Mouse (Mus musculus) hindbrain, embryonic 10.5 days (tissue): ENCODE data around the gene Plekhm3. TPM values are rescaled to one million over a fixed set of nuclear protein-coding genes. Genes with fewer than 3 reads are reported as not detected.

Source experiments
- DNase-seq: peaks from one replicate; pipeline ENCODE4 v3.0.0-alpha.2; 2017; ENCODE audit warnings: low spot score
- H3K27ac ChIP-seq: fragments of 300-500 bp; sonication (generic); 2 replicates; pipeline ENCODE4 v1.5.1; 2016; ENCODE audit warnings: mild to moderate bottlenecking, moderate library complexity
- H3K27me3 ChIP-seq: fragments of 300-500 bp; sonication (generic); 2 replicates; pipeline ENCODE4 v1.6.1; 2016; ENCODE audit warnings: mild to moderate bottlenecking; ENCODE audit not compliant: poor library complexity, insufficient read depth, severe bottlenecking
- H3K36me3 ChIP-seq: fragments of 300-500 bp; sonication (generic); 2 replicates; pipeline ENCODE4 v1.6.1; 2016; ENCODE audit warnings: mild to moderate bottlenecking, moderate library complexity
- H3K4me1 ChIP-seq: fragments of 300-500 bp; sonication (generic); replicated peaks from 2 replicates; pipeline ENCODE4 v1.6.1; 2016; ENCODE audit warnings: mild to moderate bottlenecking
- H3K4me3 ChIP-seq: fragments of 300-500 bp; sonication (generic); 2 replicates; pipeline ENCODE4 v1.5.1; 2016; ENCODE audit warnings: mild to moderate bottlenecking, moderate library complexity
- H3K9me3 ChIP-seq: fragments of 300-500 bp; sonication (generic); 2 replicates; pipeline ENCODE4 v1.6.1; 2016; ENCODE audit warnings: mild to moderate bottlenecking, moderate library complexity
- WGBS: fragments of 180-500 bp; shearing (Covaris S2); methylation state at CpG from one replicate; pipeline ENCODE4 v1.1.7; 2016; 5-methylcytosine and 5-hydroxymethylcytosine counted together
- polyA plus RNA-seq: library from polyadenylated mRNA; unstranded; fragments of >200 nt; fragmentation: Nextera tagmentation; extraction: Ambion mirVana; gene quantifications from 2 replicates; pipeline ENCODE4 v1.2.1, GENCODE M21; 2016

Gene Plekhm3
- polyA plus RNA-seq, 1 experiment from 2014 or later, result 9.8 TPM

DNA sequence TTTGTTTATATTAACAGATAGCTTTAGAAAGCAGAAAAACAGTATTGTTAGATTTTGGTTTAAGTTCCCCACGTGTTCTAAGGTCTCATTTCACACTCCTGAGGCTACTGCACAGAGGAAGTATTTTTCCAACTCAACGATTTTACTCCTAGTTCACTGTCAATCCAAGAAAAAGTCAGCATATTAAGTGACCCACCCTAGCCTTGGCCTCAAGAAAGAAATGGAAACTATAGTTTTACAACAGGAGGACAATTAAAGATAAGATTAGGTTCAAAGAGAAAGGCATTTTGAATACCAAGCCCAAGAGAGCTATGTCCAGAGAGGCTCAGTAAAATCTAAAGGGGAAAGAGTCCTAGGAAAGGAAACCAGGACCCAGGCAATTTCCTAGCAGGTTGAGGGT lies 125.1 kb downstream of the Plekhm3 start:
- no peaks in the 10 kb centered on the region for H3K27me3 ChIP-seq
- 81% methylated on average over 2 of the region's 2 CpGs for WGBS

GRCm38 (mm10) chr1:64827434-64827833 lies 129.2 kb downstream of the Plekhm3 start:
- Histone ChIP-seq H3K27ac (no peak overlapping the region), H3K9me3 (no peaks in the 10 kb centered on the region), H3K4me1 (no peaks in the 10 kb centered on the region), H3K36me3 (no peaks in the 10 kb centered on the region), H3K4me3 (no peak overlapping the region), H3K27me3 (no peaks in the 10 kb centered on the region)
- WGBS, result 92% methylated on average over 5 of the region's 5 CpGs
- no peak for DNase-seq

More for the DNA sequence above, 125.1 kb downstream of the Plekhm3 start:
- no peaks in the 10 kb centered on the region for H3K36me3 ChIP-seq
- H3K27ac ChIP-seq, result no peak overlapping the region
- H3K4me3 ChIP-seq, result no peak overlapping the region
- no peaks in the 10 kb centered on the region for H3K4me1 ChIP-seq
- no peaks in the 10 kb centered on the region for H3K9me3 ChIP-seq
- DNase-seq, result no peak

GRCm38 (mm10) chr1:64826348-64827103 lies 130.1 kb downstream of the Plekhm3 start:
- 87% methylated on average over 6 of the region's 6 CpGs for WGBS
- Histone ChIP-seq H3K27ac (no peak overlapping the region), H3K9me3 (no peaks in the 10 kb centered on the region), H3K4me1 (no peaks in the 10 kb centered on the region), H3K36me3 (no peaks in the 10 kb centered on the region), H3K27me3 (no peaks in the 10 kb centered on the region), H3K4me3 (no peak overlapping the region)
- DNase-seq, result no peak

DNA sequence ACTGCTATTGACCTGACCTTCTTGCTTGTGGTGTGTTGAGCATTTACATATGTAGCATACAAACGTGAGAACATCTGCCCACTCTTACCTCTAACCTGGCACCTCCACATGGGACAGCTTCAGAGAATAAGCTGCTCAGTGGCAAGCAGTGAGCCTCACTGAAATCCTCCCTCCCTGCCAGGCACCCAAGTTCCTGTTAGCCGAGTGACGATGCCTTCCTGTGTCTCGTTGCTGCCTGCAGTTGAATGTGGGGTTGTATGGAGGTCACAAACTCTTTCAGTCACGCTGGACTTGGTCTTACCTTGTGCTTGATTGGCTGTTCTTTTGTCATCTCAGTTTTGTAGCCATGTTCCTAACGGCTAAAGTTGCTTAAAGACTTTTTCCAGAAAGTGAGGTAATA lies 133.1 kb downstream of the Plekhm3 start:
- Histone ChIP-seq H3K36me3 (no peaks in the 10 kb centered on the region), H3K4me1 (no peaks in the 10 kb centered on the region), H3K9me3 (no peaks in the 10 kb centered on the region), H3K27ac (no peak overlapping the region), H3K27me3 (no peaks in the 10 kb centered on the region), H3K4me3 (no peak overlapping the region)
- 74% methylated on average over 6 of the region's 6 CpGs for WGBS
- no peak for DNase-seq

DNA sequence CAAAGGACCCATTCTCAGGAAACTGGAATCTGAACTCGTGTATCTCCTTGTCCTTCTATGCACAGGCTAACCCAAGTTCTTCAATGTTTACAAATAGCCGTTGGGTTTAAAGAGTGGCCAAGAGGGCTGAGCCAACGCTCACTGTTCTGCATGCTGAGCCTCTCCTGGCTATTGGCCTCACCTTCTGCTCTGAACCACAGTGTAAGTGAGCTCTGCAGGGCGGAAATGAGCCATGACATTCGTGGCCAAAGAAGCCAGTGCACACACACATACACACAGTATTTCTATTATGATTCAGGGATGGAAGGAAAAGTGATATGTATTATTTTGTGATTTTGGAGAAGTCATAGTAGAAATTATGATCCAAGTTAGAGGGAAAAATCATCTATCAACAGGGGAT lies 138.9 kb downstream of the Plekhm3 start:
- no peak for DNase-seq
- no peaks in the 10 kb centered on the region for H3K36me3 ChIP-seq
- 88% methylated on average over 5 of the region's 5 CpGs for WGBS
- H3K4me1 ChIP-seq, result no peaks in the 10 kb centered on the region
- H3K4me3 ChIP-seq, result no peak overlapping the region
- H3K27me3 ChIP-seq, result no peaks in the 10 kb centered on the region
- H3K9me3 ChIP-seq, result no peaks in the 10 kb centered on the region
- H3K27ac ChIP-seq, result no peak overlapping the region

- no peaks in the 10 kb centered on the region for H3K9me3 ChIP-seq
- 95% methylated on average over 2 of the region's 2 CpGs for WGBS
- no peak for DNase-seq
- H3K36me3 ChIP-seq, result no peaks in the 10 kb centered on the region
- H3K4me1 ChIP-seq, result no peaks in the 10 kb centered on the region
- H3K27me3 ChIP-seq, result no peaks in the 10 kb centered on the region
- H3K27ac ChIP-seq, result no peak overlapping the region
- H3K4me3 ChIP-seq, result no peak overlapping the region
These were observed 143.4 kb downstream of the Plekhm3 start for GRCm38 (mm10) chr1:64813182-64813581.

GRCm38 (mm10) chr1:64811956-64812355 lies 144.7 kb downstream of the Plekhm3 start:
- 92% methylated on average over 1 of the region's 1 CpGs for WGBS
- H3K36me3 ChIP-seq, result no peaks in the 10 kb centered on the region
- no peak overlapping the region for H3K4me3 ChIP-seq
- H3K4me1 ChIP-seq, result no peaks in the 10 kb centered on the region
- DNase-seq, result no peak
- no peaks in the 10 kb centered on the region for H3K9me3 ChIP-seq
- H3K27me3 ChIP-seq, result no peaks in the 10 kb centered on the region
- no peak overlapping the region for H3K27ac ChIP-seq

- Histone ChIP-seq H3K9me3 (no peaks in the 10 kb centered on the region), H3K4me1 (peaks cover 8% of the 10 kb centered on the region), H3K27ac (no peak overlapping the region), H3K4me3 (no peak overlapping the region), H3K27me3 (no peaks in the 10 kb centered on the region), H3K36me3 (no peaks in the 10 kb centered on the region)
- no peak for DNase-seq
- 77% methylated on average over 2 of the region's 2 CpGs for WGBS
These were observed 147.5 kb downstream of the Plekhm3 start for GRCm38 (mm10) chr1:64809085-64809484.

- Histone ChIP-seq H3K4me3 (no peak overlapping the region), H3K27ac (no peak overlapping the region), H3K9me3 (no peaks in the 10 kb centered on the region), H3K36me3 (no peaks in the 10 kb centered on the region), H3K4me1 (peaks cover 17% of the 10 kb centered on the region), H3K27me3 (no peaks in the 10 kb centered on the region)
- 89% methylated on average over 1 of the region's 1 CpGs for WGBS
- DNase-seq, result no peak
These were observed 148.9 kb downstream of the Plekhm3 start for GRCm38 (mm10) chr1:64807766-64808165.

- H3K4me3 ChIP-seq, result no peak overlapping the region
- H3K9me3 ChIP-seq, result no peaks in the 10 kb centered on the region
- no peak for DNase-seq
- H3K27ac ChIP-seq, result no peak overlapping the region
- WGBS, result 43% methylated on average over 2 of the region's 2 CpGs
- no peaks in the 10 kb centered on the region for H3K36me3 ChIP-seq
- peaks cover 18% of the 10 kb centered on the region for H3K4me1 ChIP-seq
- H3K27me3 ChIP-seq, result no peaks in the 10 kb centered on the region
These were observed 151.4 kb downstream of the Plekhm3 start for GRCm38 (mm10) chr1:64805217-64805616.

GRCm38 (mm10) chr1:64802631-64803030 lies 154.0 kb downstream of the Plekhm3 start:
- no peak for DNase-seq
- Histone ChIP-seq H3K27me3 (no peaks in the 10 kb centered on the region), H3K36me3 (no peaks in the 10 kb centered on the region), H3K4me1 (peaks cover 18% of the 10 kb centered on the region), H3K9me3 (no peaks in the 10 kb centered on the region), H3K27ac (no peak overlapping the region), H3K4me3 (no peak overlapping the region)
- 72% methylated on average over 6 of the region's 6 CpGs for WGBS

GRCm38 (mm10) chr1:64797621-64798020 lies 159.0 kb downstream of the Plekhm3 start:
- H3K27me3 ChIP-seq, result no peaks in the 10 kb centered on the region
- 0 out of 2 replicates have a peak, but pooled peaks cover 4% of the 10 kb centered on the region for H3K4me1 ChIP-seq
- peaks cover 10% of the 10 kb centered on the region for H3K36me3 ChIP-seq
- no peak overlapping the region for H3K27ac ChIP-seq
- no peak for DNase-seq
- H3K9me3 ChIP-seq, result no peaks in the 10 kb centered on the region
- 91% methylated on average over 3 of the region's 3 CpGs for WGBS
- no peak overlapping the region for H3K4me3 ChIP-seq

- DNase-seq, result no peak
- Histone ChIP-seq H3K36me3 (peaks cover 10% of the 10 kb centered on the region), H3K4me1 (peaks cover 10% of the 10 kb centered on the region; the same call in 1 of the 2 replicates), H3K4me3 (no peak overlapping the region), H3K27ac (no peak overlapping the region), H3K27me3 (no peaks in the 10 kb centered on the region), H3K9me3 (no peaks in the 10 kb centered on the region)
- WGBS, result 92% methylated on average over 6 of the region's 6 CpGs
These were observed 159.6 kb downstream of the Plekhm3 start for GRCm38 (mm10) chr1:64796867-64797582.
